Mouse (Mus musculus): ENCODE measurements around the gene Hist2h4.

Hist2h4 gene

GRCm38 (mm10) chr3:96269511-96270474 is 6.7 kb upstream of the Hist2h4 start, which contains the start of gene Hist2h2bb:
Gene Hist2h2bb (plus strand): TSS chr3:96269752.
- DNase-seq (ENCODE audit: low read depth, low spot score) = peak; percentile 97

GRCm38 (mm10) chr3:96268776-96269378 is 5.8 kb upstream of the Hist2h4 start:
- DNase-seq (ENCODE audit: low read depth, low spot score) = peak; percentile 74

GRCm38 (mm10) chr3:96268051-96268775 is 5.1 kb upstream of the Hist2h4 start, which contains the start of gene Hist2h3b:
Gene Hist2h3b (plus strand): TSS chr3:96268654.
- peak; percentile 83 for DNase-seq (ENCODE audit: low read depth, low spot score)

GRCm38 (mm10) chr3:96267541-96267940 is 4.4 kb upstream of the Hist2h4 start:
- no peak for DNase-seq (ENCODE audit: low read depth, low spot score)

- no peak for DNase-seq (ENCODE audit: low read depth, low spot score)
Observed at GRCm38 (mm10) chr3:96266132-96266710, 3.1 kb upstream of the Hist2h4 start.

- no peak for DNase-seq (ENCODE audit: low read depth, low spot score)
Observed at GRCm38 (mm10) chr3:96264404-96264949, 1.4 kb upstream of the Hist2h4 start.

GRCm38 (mm10) chr3:96263558-96264403 is 670 bp upstream of the Hist2h4 start:
- no peak for DNase-seq (ENCODE audit: low read depth, low spot score)

- peak; percentile 81 for DNase-seq (ENCODE audit: low read depth, low spot score)
Observed at GRCm38 (mm10) chr3:96262216-96262875, 765 bp downstream of the Hist2h4 start.

GRCm38 (mm10) chr3:96261623-96262022 is 1.5 kb downstream of the Hist2h4 start:
- DNase-seq (ENCODE audit: low read depth, low spot score) = no peak

GRCm38 (mm10) chr3:96260220-96260619 is 2.9 kb downstream of the Hist2h4 start:
- no peak for DNase-seq (ENCODE audit: low read depth, low spot score)

- no peak for DNase-seq (ENCODE audit: low read depth, low spot score)
Observed at GRCm38 (mm10) chr3:96257190-96257589, 5.9 kb downstream of the Hist2h4 start.

- DNase-seq (ENCODE audit: low read depth, low spot score) = no peak
Observed at GRCm38 (mm10) chr3:96255926-96256593, 7.1 kb downstream of the Hist2h4 start.

- no peak for DNase-seq (ENCODE audit: low read depth, low spot score)
Observed at GRCm38 (mm10) chr3:96254683-96255355, 8.3 kb downstream of the Hist2h4 start.

GRCm38 (mm10) chr3:96251787-96252186 is 11.3 kb downstream of the Hist2h4 start:
- no peak for DNase-seq (ENCODE audit: low read depth, low spot score)

GRCm38 (mm10) chr3:96250890-96251289 is 12.2 kb downstream of the Hist2h4 start:
- no peak for DNase-seq (ENCODE audit: low read depth, low spot score)

- no peak for DNase-seq (ENCODE audit: low read depth, low spot score)
Observed at GRCm38 (mm10) chr3:96249034-96249345, 14.1 kb downstream of the Hist2h4 start.

- no peak for DNase-seq (ENCODE audit: low read depth, low spot score)
Observed at GRCm38 (mm10) chr3:96248141-96249033, 14.7 kb downstream of the Hist2h4 start.

Measured in CD4-positive helper T cell, adult 2 months (primary cell).